Mouse (Mus musculus) c-Kit-positive CD71-positive TER-119-positive erythroid progenitor cells, embryonic 14.5 days (primary cell): ENCODE measurements at regions not wholly inside any gene's neighbourhood (a gene's known extent, or its start where the extent isn't known, plus 50 kb on each side); places are given as distances from the start of the nearest gene placed in this dataset.

Experiments used
- DNase-seq: peaks from one replicate; pipeline ENCODE4 v3.0.0-alpha.2; 2013; ENCODE audit warnings: low spot score

DNA sequence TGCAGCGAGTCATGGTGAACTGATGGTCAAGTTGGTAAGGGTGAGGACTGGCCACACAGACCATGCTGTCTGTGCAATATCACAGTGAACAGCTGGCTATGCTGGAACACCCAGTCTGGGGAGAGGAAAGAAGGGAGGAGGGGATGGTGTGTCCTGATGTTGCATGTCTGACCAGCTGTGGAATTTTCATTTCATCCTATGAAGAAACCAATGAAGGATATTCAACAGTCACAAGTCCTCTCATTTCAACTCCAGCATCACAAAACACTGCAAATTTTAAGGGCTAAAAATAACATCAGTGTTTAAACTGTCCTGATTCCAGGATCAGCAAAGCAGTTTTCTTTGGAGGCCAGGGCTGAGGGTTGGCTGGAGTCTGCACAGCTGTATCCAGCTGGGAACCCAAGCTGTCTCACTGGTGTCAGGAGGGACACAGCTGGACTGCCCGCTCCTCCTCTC is 503.7 kb upstream of the Nox3 start:
- DNase-seq, result no peak

DNA sequence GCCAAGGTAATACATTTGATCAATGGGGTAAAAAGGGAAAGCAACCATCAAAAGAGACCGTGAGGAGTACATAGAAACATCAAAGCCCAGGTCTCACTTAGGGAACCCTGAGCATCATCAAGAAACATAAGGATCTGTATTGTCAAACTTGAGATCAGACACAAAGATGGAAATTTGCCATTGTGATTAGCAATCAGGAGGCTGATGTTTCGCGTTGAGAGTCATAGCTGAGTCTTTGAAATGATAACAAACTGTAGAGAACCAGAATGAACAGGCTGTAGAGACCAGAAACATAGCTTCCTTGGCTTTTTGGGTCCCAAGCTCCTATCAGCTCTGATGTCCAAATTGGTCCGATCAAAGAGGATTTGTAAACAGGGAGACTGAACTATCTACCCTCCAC is 505.2 kb upstream of the Nox3 start:
- no peak for DNase-seq

DNA sequence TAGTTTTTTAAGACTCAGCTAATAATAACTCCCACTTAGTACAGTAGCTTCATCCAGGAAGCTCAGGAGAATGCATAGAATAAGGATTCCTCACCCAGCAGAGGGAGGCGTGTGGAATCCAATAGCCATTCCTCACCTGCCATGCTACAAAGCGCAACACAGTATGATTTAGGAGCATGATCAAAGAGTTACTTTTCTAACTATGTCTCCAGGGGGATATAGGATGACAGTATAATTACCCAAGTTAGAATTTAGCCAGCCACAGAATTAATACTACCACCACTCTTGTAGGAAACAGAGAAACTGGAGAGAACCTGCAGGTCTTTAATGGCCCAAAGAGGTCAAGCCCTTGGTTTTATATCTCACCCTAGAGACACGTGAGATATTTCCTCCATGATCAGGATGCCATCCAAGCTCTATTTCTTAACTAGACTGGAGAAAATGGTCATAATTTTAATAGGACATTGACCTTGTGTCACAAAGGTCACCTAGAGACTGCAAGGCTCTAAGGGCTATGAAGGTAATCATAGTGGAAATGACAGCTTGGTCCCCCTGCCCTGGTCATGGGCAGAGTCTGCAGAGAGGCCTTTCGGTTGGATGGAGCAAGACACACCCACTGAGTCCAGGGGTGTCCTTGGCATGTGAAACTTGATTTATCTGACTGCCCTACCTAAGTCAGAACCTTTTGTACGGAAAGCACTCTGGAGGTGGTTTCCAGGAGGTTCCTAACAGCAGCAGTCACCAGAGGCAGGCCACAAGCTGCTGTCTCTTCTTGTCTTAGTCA is 512.3 kb upstream of the Nox3 start:
- no peak for DNase-seq

DNA sequence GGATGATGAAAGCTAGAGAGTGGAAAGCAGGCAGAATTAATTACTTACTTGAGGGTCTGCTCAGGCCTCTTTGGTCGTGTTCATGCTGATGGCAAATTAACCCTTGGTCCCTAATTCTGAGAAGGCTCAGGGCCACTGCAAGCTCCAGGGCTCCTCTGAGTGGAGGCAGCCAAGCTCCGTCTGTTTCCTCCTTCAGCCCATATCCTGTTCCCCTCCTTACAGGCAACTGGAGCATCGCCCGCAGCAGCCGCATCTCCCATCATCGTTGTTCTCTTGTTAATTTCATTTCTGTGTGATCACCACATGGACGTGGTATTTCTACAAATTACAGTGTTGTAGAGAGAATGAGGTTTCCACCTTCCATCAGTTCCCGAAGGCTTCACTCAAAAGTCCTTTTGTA is 513.6 kb upstream of the Nox3 start:
- DNase-seq, result no peak

DNA sequence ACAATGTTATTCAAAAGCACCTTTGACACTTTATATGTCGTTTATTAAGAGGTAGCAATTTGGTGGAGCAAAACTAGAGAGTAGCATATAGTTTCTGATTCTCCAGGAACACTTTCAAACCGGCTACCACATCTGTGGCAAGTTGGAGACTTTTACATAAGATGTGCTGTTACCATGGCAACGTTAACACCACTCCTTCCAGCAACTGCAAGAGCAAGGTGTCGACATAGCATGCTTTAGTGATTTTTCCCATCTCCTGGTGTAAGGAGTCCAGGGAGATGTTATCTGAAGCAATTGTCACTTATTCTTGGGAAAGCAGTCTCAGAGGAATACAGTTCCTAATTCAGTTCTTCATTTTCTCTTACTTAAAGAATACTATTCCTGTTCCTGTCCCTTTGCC is 516.5 kb upstream of the Nox3 start:
- DNase-seq, result no peak

DNA sequence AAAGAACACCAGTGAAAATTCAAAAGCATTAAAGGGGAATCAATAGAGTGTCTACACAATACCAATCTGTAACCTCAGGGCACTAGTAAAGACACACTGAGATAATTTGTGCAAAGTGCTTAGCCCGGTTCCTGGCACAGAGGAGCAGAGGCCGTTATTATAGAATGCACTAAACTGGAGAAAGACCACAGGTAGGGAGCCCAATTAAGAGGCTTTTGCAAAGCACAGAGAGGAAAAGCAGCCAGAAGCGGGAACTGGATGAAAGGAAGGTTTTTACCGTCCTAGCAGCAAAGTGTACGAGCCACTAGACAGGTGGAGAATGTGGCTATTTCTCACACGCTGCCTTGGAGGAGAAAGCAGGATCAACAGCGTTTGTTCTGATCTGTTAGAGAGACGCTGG is 518.9 kb upstream of the Nox3 start:
- no peak for DNase-seq

DNA sequence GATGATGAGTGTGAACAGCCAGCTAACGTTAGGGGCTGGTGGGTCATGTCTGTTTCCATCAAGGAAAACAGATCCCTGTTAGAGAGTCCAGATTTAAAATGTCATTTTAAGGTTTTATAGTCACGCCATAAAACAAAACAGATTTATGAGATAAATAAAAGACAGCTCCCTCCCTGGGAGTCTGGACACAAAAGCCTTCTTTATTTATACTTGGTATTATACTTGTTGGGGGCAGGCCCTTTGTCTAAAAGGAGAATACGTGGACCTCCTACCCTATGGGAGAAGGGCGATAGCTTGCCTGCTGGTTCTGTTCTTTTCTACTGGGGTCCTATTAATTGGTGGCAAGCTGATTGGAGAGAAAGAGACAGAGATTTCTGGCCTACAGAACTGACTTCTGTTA is 520.1 kb upstream of the Nox3 start:
- no peak for DNase-seq

DNA sequence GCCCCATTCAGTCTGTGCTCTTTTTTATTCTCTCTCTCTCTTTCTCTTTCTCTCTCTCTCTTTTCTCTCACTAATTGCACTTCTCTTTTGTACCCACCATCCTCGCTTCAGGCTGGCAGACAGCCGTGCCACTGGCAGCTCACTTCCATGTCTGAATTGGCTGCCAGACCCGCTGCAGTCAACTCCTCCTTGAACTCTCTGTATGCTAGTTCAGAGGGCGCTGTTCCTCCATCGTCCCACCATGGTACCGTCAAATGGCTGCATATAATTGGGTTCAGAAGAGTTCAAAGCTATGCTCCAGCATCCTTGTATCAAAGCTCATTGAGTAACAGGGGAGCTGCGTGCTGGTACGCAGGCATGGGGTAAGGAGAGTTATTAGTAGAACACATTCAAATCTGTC is 520.7 kb upstream of the Nox3 start:
- no peak for DNase-seq

DNA sequence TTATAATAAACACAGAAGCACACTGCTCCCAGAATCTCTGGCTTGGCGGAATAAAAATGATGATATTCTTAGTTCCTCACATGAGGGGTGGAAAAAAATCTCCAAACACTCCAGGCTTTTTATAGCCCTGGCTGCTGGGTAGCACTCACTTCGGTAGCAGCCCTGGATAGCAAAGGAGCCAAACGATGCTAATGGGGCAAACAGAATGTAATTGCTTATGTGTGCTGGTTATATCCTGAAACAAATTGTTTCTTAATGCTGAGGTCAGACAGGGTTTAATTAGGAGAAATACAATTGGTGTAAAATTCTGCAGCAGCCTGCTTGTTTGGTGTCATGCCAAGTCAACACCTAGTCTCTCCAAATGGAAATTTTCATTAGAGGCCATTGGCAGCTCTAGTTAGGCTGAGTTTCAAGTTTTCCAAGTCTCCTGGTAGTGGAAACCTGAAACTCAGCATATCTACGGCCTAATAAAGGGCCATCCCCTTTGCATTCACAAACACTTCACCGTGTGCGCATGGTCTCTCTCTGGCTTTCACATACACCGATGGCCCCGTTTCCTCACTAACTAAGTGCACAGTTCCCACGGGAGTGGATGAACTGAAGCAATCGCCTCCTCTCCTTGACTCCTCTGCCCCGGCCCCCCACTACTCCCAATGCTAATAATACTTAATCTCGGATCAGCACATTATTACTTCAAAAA is 524.8 kb upstream of the Nox3 start:
- DNase-seq, result no peak

DNA sequence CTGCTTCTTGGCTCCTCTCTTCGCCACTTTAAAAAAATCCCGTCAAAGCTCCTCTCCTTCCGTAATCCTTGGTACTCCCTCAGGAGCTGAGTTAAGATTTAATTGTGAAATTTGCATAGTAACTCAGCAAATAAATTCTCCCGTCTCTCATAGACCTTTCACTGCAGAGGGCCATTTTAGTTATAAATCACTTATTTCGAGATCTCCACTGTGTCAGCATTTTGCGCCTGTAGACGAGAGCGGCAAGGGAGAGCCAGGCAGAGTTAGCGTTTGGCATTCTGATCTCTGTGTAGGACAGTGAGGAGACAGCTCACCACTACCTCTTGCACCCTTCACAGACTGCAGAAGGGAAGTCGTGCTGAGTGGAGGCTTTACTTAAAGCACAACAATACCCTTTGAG is 531.8 kb upstream of the Nox3 start:
- no peak for DNase-seq

DNA sequence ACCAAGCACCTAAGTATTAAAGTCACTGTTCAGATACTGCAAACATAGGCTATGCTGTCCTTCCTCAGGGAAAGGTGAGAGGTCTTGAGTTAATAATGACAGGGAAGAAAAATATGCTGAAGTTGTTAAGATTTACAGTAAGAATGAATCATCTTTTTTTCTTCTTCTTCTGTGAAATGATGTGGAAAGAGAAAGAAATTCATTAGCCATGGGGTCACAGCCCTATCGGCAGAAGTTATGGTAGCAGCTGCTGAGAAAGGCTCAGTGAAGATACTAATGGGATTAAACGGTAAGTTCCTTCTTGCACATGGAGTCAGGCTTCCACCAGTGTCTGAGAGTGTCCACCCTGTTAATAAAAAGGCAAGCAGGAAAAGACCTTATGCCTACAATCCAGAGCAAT is 533.9 kb upstream of the Nox3 start:
- DNase-seq, result no peak

DNA sequence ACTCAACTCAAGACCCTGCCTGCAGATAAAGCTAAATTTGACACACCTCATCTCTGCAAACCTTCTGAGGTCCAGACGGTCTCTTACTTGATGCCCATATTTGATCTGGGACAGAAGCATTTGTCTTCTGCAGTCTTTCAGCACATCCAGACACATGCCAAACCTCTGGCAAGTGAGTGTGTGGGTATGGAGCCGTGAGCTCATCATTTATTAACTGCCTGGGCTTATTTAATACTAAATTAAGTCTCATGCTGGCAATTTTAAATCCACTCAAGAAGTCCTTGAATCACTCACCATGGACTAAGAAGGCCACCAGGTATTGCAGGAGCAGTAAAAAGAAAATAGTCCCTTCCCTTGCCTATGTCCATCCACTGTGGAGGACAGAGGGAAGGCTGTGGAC is 554.4 kb upstream of the Nox3 start:
- DNase-seq, result no peak

DNA sequence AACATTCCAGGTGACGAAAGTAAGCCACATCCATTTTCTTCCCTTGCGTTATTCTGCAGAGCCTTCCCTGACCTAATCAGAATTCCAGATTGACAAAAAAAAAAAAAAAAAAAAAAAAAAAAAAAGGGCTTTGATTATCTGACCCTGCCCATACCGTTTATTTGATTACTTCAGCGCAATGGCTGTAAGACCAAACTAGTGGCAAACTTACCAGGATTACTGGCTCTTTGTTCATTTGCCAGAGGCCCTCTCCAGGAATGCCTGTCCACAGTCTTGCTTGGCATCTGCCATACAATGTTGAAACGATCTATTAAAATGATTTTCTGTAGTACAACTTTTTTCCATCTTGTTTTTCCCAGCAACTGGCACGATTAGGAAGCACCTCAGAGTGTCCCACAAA is 569.4 kb upstream of the Nox3 start:
- DNase-seq, result no peak

DNA sequence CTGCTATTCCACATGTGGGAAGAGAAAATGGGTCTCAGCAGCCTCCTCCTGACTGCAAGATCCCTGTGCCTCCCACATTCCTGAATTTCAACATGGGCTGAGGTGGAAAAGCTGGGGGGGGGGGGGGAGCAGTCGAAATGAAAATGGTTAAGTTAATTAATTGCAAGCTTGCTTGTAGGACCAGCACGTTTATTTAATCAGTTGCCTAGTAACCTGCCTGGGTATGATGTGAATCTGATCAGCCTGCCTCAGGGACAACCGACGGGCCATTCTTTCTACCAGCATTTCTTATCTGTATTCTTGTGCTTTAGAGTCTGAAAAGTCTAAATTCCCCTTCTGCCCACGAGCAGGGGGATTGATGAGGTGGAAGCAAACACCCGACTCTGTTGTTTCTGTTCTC is 569.9 kb upstream of the Nox3 start:
- DNase-seq, result no peak

DNA sequence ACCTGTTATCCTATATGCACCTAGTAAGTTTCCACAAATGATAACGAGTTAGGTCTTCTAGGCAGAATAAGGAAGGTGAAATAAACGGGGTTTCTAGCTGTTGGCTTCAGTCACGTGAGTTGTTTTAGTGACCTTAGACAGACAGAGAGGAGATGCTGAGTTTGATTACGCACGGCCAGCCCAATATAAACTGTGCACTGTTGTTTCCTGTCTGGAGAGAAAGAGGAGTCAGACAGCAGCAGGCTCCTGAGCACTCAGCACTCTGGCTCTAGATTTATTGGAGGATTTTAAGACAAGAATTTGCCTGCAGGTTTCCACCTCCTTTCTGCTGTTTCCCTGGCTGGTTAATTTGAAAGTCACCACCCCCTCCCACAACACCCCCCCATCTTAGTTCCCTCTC is 570.4 kb upstream of the Nox3 start:
- no peak for DNase-seq

DNA sequence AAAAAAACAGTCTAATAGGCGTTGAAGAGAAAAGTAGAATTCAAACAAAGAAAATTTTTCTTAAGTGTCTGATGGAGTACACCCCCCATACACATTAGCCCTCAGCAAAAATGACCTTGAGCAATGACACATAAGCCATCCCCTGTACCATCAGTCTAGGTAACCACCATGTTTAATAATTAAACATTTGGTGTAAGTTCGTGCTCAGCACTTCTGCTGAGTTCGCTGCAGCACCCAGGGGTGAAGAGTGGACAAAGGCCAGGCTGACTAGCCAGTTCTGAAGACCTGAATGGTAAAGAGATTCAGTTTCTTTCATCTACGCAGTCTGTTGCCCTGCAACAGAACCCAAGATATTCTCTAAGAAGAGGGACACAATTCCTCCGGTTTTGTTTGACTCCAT is 572.3 kb upstream of the Nox3 start:
- no peak for DNase-seq

DNA sequence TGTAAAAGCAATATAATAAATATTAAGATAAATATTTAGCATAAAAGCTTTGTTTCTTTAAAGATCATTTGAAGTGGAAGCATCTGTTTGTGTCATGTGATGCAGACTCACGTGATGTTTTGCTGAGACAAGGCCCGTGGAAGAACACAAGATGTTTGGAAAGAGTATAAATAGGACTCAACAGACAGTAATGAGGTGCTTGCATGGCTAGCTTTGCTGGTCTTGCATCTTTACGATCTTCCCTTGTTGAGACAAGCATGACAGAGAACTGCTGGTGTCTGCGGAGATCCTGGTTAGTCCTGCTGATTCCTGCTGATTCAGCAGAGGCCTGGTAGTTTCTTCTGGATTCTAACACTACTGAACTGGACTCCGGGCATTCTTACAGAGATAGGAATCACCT is 576.4 kb upstream of the Nox3 start:
- DNase-seq, result no peak

DNA sequence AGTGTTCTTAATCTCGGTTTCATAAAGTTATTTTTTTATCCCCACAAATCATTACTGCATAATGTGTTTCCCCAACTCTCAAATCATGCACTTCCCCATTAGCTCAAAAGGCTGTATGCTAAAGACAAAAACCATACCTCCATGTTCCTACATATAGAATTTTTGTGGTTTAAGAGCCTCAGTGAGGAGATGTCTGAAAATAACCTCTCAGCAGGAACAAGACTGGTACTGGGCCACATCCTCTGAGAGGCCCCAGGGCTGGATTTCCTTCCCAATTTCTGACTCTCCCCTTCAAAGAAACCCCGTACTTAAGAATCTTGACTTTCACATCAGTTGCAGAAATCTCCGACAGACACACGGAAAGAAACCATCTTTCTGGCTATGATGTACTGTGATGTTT is 580.7 kb upstream of the Nox3 start:
- DNase-seq, result no peak

DNA sequence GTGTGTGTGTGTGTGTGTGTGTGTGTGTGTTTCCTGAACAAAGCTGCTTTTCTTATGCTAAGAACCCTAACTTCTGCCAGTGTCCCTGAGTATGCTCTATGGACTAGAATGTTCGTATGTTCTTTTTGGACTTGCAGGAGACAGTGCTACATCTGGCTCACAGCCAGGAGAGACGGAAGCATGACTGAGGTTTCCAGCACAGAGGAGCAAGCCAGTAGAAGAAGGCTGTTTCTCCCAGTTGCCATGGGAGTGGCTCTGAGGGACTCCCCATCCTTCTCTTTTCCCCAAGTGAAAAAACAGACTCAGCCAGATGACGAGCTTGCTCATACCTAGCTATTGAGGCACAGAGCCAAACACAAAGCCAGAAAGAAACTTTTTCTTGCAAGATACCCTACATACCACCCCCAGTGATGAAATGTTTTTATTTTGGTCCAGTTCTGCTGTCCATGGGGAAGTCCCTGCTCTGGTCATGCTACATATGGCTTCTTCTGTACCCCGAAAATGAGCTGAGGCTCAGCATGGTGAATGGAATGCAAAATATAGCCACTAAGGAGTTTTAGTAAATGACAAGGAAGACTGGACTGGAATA is 582.3 kb upstream of the Nox3 start:
- no peak for DNase-seq

DNA sequence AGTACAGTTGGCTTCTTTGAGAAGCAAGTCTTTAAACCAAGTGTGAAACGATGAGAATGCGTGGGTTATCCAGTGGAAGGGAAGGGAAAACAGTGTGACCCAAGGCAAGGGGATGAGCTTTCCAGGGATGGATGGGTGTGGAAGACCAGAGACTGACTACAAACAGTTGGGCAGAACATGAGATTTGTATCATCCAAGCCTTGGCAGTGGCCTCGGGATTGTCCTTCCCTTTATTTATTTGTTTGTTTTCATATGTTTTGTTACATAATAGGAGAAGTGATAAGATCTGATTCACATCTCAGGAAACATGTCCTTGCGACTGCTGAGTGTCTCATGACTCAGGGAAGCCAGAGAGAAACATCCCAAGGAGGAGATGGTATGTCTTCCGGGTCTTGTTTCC is 585.4 kb upstream of the Nox3 start:
- no peak for DNase-seq

DNA sequence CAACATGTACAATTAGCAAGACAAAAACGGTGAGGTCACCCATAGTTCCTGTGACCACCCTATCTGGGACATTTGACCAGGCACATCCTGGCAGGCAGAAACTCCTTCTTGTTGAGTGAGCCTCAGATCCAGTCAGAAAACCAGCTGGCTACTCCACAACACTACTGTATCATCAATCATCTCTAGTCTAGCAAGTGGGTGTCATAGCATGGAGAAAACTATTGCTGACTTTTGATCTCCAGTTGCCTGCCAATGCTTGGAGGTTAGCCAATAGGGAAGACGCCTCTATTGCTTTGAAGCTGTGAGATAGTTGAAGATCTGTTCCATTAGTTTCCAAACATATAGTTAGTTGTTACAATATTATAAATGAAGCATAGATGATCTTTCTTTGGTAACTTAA is 595.4 kb upstream of the Nox3 start:
- DNase-seq, result no peak

DNA sequence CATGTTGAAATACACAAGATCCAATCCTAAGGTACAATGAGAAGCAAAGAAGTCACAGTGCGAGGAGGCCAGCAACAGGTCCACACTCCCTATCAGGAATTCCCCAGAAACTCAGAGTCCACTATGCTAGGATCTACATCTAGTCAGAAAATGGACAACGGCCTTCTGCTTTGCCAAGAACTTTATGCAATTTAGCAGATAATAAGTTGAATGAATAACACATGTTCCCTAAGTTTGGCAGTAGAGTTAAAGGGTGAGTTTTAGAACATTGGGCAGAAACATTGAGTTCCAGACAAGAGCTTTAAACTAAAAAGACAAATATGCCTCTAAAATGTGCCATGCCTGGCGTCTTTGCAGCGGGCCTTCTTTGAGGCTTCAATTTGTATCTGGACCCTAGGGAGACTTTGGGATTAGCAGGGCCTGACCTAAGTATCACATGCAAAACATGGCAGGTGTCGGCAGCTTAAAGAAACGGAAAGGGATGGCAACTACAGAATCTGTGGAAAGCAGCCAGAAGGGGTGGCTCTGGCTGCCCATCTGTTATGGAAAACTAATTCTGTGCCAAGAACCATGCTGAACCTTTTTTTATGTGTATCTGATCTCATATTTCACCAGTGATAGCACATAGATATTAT is 600.6 kb upstream of the Nox3 start:
- no peak for DNase-seq

DNA sequence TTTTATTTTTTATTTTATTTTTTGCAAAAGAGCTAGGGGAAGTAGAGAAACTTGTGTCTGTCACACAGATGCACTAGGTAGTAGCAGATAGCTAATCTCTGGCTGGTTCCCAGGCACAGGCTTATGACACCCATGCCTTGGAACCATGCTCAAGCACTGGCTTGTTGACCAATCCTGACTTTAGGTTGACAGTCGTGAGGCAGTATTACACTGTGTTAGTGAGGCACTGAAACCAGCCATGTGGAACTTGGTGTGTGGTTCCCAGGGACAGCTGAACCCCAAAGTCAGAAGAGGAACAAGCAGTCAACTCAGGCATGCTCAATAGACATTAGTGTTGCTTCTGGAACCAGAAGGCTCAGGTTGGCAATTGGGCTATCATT is 601.1 kb upstream of the Nox3 start:
- no peak for DNase-seq
